ENCODE assay signal across 8 mouse cellular contexts in the genomic region with DNA sequence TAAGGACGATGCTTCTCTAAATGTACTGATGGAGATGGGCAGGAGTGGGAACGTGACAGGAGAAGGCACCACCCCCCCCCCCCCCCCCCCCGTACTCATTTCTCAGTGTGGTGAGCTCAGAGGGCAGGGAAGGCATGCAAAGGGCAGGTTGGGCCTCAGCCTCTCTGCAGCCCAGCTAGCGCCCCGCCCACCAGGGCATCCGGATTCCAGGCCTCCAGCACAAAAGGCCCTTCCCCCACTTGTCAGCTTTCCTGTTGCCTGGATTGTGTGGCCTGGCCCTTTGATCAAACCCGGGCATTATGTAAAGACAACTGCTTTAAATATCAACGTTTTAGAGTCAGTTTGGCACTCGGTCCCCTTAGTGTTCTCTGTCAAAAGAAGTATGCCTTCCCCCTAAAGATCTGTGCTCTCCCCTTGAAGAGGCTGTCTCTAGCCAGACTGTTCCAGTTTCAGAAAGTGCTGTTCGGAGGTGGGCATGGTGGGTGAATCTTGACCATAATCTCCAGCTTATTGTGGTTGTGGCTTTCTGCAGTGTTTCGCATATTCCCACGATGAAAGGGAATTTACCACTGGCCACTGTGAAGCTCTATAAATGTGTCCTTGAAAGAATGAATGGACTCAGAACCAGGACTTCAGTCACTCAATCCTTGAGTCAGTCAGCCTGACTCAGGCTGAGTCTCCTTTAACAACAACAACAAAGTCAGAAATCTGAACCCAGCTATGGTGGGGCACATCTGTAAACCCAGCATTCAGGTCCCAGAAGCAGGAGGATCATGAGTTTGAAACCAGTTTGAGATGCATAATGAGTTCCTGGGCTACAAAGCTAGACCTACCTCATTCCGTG.
A peak's percentile ranks its signal among the peaks of the same experiment; 100 is the strongest.
DNase-seq lines count a peak whose midpoint lies in the region; ATAC-seq and TF ChIP-seq lines count a peak whose summit lies in the region.

No protein-coding gene starts in this region.

- no peaks in the 10 kb centered on the region for H3K36me3 ChIP-seq in thymus, adult 2 months (ENCODE audit: control insufficient read depth, insufficient read depth, low read length)

- no peak for TF ChIP-seq POLR2A in thymus, adult 2 months (IDR thresholded peaks at IDR 0.05; ENCODE audit: control insufficient read depth, extremely low read depth, insufficient read depth, low read length, poor library complexity)

- H3K27me3 ChIP-seq in thymus, adult 2 months (ENCODE audit: control insufficient read depth, insufficient read depth, low read length) = no peaks in the 10 kb centered on the region

- peak overlapping the region; percentile 69 for H3K27ac ChIP-seq in thymus, adult 2 months (ENCODE audit: control insufficient read depth, insufficient read depth, low read length)

- H3K4me1 ChIP-seq in thymus, adult 2 months (replicated peaks; ENCODE audit: control insufficient read depth, insufficient read depth, low read length) = peaks cover 18% of the 10 kb centered on the region

- WGBS in thymus, adult 2 months = 36% methylated on average over 12 of the region's 13 CpGs

- DNase-seq in spleen, postnatal 36 days (ENCODE audit: low spot score in 2 of 2) = peak; percentile 24 to 36
- DNase-seq in spleen, adult 12 weeks (ENCODE audit: low spot score) = no peak
- peak; percentile 64 for DNase-seq in heart, postnatal 25 days (ENCODE audit: low spot score)
- DNase-seq in kidney, postnatal 36 days = peak; percentile 94 to 95
- DNase-seq in mesoderm, embryonic 11.5 days (ENCODE audit: low read depth, low spot score) = peak; percentile 92
- DNase-seq in thymus, adult 2 months = peak; percentile 66
- DNase-seq in cerebellum, adult 18-20 months = no peak

- peak; percentile 75 for ATAC-seq in erythroblast, adult 5-6 weeks (replicated peaks; ENCODE audit: low FRiP score, poor library complexity, severe bottlenecking)

- H3K4me3 ChIP-seq in thymus, adult 2 months (ENCODE audit: control insufficient read depth, insufficient read depth, low read length) = no peak overlapping the region

- no peak for TF ChIP-seq CTCF in thymus, adult 2 months (IDR thresholded peaks at IDR 0.05; ENCODE audit: borderline replicate concordance, control insufficient read depth, extremely low read depth, insufficient read depth, low read length, poor library complexity)

- intact Hi-C loops in heart, postnatal 25 days (cut with DNase I) = loop anchor here (2.0 kb wide), 1 partner anchor 20 kb away; no protein-coding TSS in a partner anchor

Comparison
In these comparisons a context has a peak if more than half of its experiments do, and no peak if none do; other contexts are left out.
1. DNase-seq: peak in spleen, postnatal 36 days (2 of 2), heart, postnatal 25 days (single experiment), kidney, postnatal 36 days (2 of 2), mesoderm, embryonic 11.5 days (single experiment) and thymus, adult 2 months (single experiment); none in spleen, adult 12 weeks (single experiment) and cerebellum, adult 18-20 months (0 of 2).